Mouse (Mus musculus) thymus, adult 2 months (tissue): Measurements from ENCODE around the gene Magea6.
"Not testable (repeated sequence)": the region's sequence is repeated elsewhere in the genome, so short reads cannot be mapped to it uniquely, and the experiment has no call there.

Source experiments
- CTCF ChIP-seq: fragments of 200-500 bp; IDR thresholded peaks from 2 replicates; pipeline ENCODE4 v1.5.1; 2012; ENCODE audit warnings: mild to moderate bottlenecking, control low read depth, low read length, moderate library complexity, borderline replicate concordance; ENCODE audit not compliant: control insufficient read depth, poor library complexity, insufficient read depth; ENCODE audit errors: extremely low read depth
- POLR2A ChIP-seq: fragments of 200-500 bp; IDR thresholded peaks from 2 replicates; pipeline ENCODE4 v1.6.1; 2012; ENCODE audit warnings: mild to moderate bottlenecking, low read length, control low read depth, moderate library complexity; ENCODE audit not compliant: control insufficient read depth, poor library complexity, insufficient read depth; ENCODE audit errors: extremely low read depth

DNA sequence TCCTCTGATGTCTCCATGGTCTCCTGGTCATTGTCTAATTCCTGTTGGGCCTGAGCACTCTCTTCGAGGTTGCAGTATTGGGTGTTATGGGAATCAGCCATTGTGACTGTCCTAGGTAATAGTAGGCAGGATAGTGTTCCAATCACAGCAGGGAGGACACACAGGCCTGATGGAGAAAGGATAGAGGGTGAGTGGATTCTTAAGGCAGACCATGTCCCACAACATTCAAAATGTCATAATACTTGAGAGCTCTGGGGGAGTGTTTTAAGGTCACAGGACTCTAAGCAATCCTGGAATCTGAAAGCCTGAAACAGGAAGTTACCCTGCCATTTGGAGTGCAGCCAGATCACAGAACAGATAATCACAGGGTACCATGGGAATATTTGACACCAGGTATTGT is 13.6 kb upstream of the Magea6 start, which contains the start of gene Magea3:
- TF ChIP-seq CTCF, POLR2A: not testable (repeated sequence)
